Mouse (Mus musculus): ENCODE data around the gene Ptpn1. TPM values are rescaled to one million over a fixed set of nuclear protein-coding genes. Genes with fewer than 3 reads are reported as not detected.
A peak's percentile ranks its signal among the peaks of the same experiment; 100 is the strongest.

Ptpn1 gene
- polyA plus RNA-seq, 1 experiment from 2014 or later = 71.7 TPM

DNA sequence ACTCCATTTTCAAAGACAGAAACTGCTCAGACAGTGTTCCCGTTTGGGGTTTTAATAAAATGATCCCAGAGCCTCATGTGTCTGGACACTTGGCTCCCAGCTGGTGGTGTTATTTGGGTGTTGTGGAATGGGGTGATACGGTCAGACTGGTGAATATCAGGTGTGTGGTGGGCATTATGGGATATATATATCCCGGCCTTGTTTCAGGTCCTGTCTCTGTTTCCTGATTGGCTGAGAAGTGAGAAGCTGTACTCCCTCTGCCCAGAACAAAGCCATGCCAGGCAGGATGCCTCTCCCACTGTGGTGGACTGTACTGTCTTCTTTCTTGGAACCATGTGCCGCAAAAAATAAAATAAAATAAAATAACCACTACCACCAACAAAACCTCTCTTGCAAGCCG is 7.8 kb upstream of the Ptpn1 start:
- no peak overlapping the region for H3K4me3 ChIP-seq (replicated peaks)
- no peaks in the 10 kb centered on the region for H3K36me3 ChIP-seq
- H3K4me1 ChIP-seq = peaks cover 11% of the 10 kb centered on the region
- H3K27me3 ChIP-seq (replicated peaks) = no peaks in the 10 kb centered on the region
- ATAC-seq (ENCODE audit: low FRiP score) = no peak
- no peak overlapping the region for H3K4me2 ChIP-seq
- H3K9ac ChIP-seq (replicated peaks) = no peak overlapping the region
- H3K27ac ChIP-seq (replicated peaks) = no peak overlapping the region
- no peaks in the 10 kb centered on the region for H3K9me3 ChIP-seq (replicated peaks)
- WGBS = 88% methylated on average over 5 of the region's 5 CpGs

DNA sequence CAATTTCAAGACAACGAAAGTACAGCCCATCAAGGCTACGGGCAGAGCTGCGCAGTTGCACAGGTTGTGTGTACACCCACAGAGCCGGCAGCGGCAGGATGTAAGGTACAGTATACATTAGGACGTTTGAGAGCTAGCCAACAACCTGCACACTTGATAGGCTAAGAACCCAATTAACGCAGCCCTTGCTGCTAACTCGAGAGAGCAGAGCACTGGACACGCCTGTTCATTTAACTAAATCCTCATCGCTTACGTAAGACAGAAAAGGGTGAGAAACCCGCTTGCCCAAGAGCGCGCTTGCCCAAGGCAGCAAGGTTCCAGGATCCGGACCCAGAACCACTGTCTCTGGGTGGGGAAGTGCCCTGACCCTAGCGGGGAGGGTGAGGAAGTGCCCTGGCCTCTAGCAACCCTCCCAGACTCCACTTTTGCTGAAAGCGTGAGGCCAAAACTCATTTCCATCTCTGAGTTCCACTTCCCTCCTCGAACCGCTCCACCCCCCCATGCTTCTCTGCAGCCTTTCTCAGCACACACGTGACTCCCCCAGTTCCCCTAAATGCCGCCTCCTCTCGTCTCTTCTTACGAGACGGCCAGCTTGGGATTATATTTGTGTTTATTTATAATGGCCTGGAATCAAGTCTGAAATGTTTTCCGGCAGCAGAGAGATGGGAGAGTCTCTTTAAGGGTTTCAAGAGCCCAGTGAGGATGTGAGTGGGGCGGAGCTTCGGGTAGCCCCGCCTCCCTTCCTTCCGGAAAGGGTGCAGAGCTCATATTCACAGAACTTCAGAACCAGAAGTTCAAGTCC is 6.9 kb upstream of the Ptpn1 start:
- Histone ChIP-seq H3K4me2 (peak overlapping the region; percentile 89), H3K27me3 (replicated peaks) (no peaks in the 10 kb centered on the region), H3K4me3 (replicated peaks) (peak overlapping the region; percentile 44), H3K9ac (replicated peaks) (peak overlapping the region; percentile 53), H3K27ac (replicated peaks) (peak overlapping the region; percentile 68), H3K4me1 (peaks cover 11% of the 10 kb centered on the region), H3K9me3 (replicated peaks) (no peaks in the 10 kb centered on the region), H3K36me3 (no peaks in the 10 kb centered on the region)
- peak; percentile 73 for ATAC-seq (ENCODE audit: low FRiP score)
- WGBS = 2% methylated on average over 29 of the region's 29 CpGs

GRCm38 (mm10) chr2:167925841-167926800 is 5.7 kb upstream of the Ptpn1 start:
- WGBS = 82% methylated on average over 11 of the region's 11 CpGs
- Histone ChIP-seq H3K9me3 (replicated peaks) (no peaks in the 10 kb centered on the region), H3K36me3 (no peaks in the 10 kb centered on the region), H3K27ac (replicated peaks) (no peak overlapping the region), H3K27me3 (replicated peaks) (no peaks in the 10 kb centered on the region), H3K9ac (replicated peaks) (no peak overlapping the region), H3K4me1 (peaks cover 12% of the 10 kb centered on the region), H3K4me3 (replicated peaks) (no peak overlapping the region), H3K4me2 (peak overlapping the region; percentile 89; the same call in 1 of the 2 replicates)
- no peak for ATAC-seq (ENCODE audit: low FRiP score)

DNA sequence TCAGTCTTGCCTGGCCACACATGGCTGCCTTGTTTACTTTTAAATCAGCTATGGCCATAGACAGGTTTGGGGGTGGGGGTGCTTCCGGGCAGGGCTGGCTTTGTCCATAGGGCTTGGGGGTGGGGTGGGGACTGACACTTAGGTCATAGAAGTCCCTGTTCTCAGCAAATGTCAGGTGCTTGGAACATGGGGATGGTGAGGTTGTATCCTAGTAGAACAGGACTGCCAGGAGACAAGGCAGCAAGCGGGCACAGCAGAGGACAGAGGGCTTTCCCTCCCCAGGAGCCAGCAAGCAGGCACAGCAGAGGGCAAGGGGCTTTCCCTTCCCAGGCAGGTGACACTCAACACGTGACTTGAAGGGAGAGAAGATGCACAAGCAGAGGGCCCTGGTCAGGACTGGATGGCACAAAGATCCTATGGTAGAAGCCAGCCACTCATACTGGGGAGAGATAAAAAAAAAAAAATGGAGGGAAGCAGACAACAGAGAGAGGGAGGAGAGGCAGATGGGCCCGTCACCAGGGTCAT is 3.8 kb upstream of the Ptpn1 start:
- Histone ChIP-seq H3K36me3 (no peaks in the 10 kb centered on the region), H3K9ac (replicated peaks) (no peak overlapping the region), H3K4me1 (peaks cover 20% of the 10 kb centered on the region), H3K27ac (replicated peaks) (no peak overlapping the region), H3K4me2 (no peak overlapping the region), H3K27me3 (replicated peaks) (no peaks in the 10 kb centered on the region), H3K9me3 (replicated peaks) (no peaks in the 10 kb centered on the region), H3K4me3 (replicated peaks) (no peak overlapping the region)
- WGBS = 76% methylated on average over 4 of the region's 4 CpGs
- no peak for ATAC-seq (ENCODE audit: low FRiP score)

GRCm38 (mm10) chr2:167928972-167929371 is 2.9 kb upstream of the Ptpn1 start:
- Histone ChIP-seq H3K27ac (replicated peaks) (no peak overlapping the region), H3K4me2 (no peak overlapping the region), H3K36me3 (no peaks in the 10 kb centered on the region), H3K9ac (replicated peaks) (no peak overlapping the region), H3K4me3 (replicated peaks) (no peak overlapping the region), H3K4me1 (peaks cover 29% of the 10 kb centered on the region), H3K27me3 (replicated peaks) (no peaks in the 10 kb centered on the region), H3K9me3 (replicated peaks) (no peaks in the 10 kb centered on the region)
- WGBS = 90% methylated on average over 3 of the region's 3 CpGs
- no peak for ATAC-seq (ENCODE audit: low FRiP score)

- peaks cover 35% of the 10 kb centered on the region for H3K4me1 ChIP-seq
- no peaks in the 10 kb centered on the region for H3K27me3 ChIP-seq (replicated peaks)
- no peaks in the 10 kb centered on the region for H3K36me3 ChIP-seq
- peak overlapping the region; percentile 48; the same call in 1 of the 2 replicates for H3K9ac ChIP-seq (replicated peaks)
- no peak overlapping the region for H3K4me2 ChIP-seq
- ATAC-seq (ENCODE audit: low FRiP score) = no peak
- 97% methylated on average over 3 of the region's 3 CpGs for WGBS
- no peaks in the 10 kb centered on the region for H3K9me3 ChIP-seq (replicated peaks)
- no peak overlapping the region for H3K4me3 ChIP-seq (replicated peaks)
- H3K27ac ChIP-seq (replicated peaks) = no peak overlapping the region
Measured at GRCm38 (mm10) chr2:167930975-167931374, 882 bp upstream of the Ptpn1 start.

- ATAC-seq (ENCODE audit: low FRiP score) = peak; percentile 67
- Histone ChIP-seq H3K27me3 (replicated peaks) (no peaks in the 10 kb centered on the region), H3K4me1 (peaks cover 50% of the 10 kb centered on the region), H3K36me3 (no peaks in the 10 kb centered on the region), H3K4me3 (replicated peaks) (peak overlapping the region; percentile 78), H3K9ac (replicated peaks) (peak overlapping the region; percentile 86), H3K27ac (replicated peaks) (peak overlapping the region; percentile 78), H3K4me2 (peak overlapping the region; percentile 75), H3K9me3 (replicated peaks) (no peaks in the 10 kb centered on the region)
- 1% methylated on average over 18 of the region's 18 CpGs for WGBS
Measured at GRCm38 (mm10) chr2:167932727-167933231, 922 bp downstream of the Ptpn1 start.

DNA sequence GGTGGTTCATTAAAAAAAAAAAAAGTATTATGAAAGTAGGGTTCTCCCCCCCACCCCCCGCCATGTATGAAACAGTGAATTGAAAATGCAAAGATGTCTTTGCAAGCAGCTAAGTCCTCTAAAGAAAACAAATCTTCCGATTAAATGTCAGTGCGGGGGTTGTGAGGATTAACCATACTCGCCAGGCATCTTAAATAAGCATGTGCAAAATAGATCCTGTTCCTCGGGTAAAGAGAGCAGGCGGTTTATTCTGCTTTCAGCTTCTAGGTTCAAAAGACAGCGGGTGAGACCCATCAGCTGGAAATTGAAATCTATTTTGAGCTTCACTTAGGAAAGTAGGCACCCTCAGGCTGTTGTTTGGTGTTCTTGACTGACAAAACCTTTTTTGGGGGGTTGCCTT is 1.5 kb downstream of the Ptpn1 start:
- H3K27ac ChIP-seq (replicated peaks) = no peak overlapping the region
- 48% methylated on average over 7 of the region's 7 CpGs for WGBS
- no peaks in the 10 kb centered on the region for H3K36me3 ChIP-seq
- H3K27me3 ChIP-seq (replicated peaks) = no peaks in the 10 kb centered on the region
- H3K4me1 ChIP-seq = peaks cover 51% of the 10 kb centered on the region
- H3K4me2 ChIP-seq = peak overlapping the region; percentile 75
- peak overlapping the region; percentile 86 for H3K9ac ChIP-seq (replicated peaks)
- H3K9me3 ChIP-seq (replicated peaks) = no peaks in the 10 kb centered on the region
- peak overlapping the region; percentile 78 for H3K4me3 ChIP-seq (replicated peaks)
- no peak for ATAC-seq (ENCODE audit: low FRiP score)

DNA sequence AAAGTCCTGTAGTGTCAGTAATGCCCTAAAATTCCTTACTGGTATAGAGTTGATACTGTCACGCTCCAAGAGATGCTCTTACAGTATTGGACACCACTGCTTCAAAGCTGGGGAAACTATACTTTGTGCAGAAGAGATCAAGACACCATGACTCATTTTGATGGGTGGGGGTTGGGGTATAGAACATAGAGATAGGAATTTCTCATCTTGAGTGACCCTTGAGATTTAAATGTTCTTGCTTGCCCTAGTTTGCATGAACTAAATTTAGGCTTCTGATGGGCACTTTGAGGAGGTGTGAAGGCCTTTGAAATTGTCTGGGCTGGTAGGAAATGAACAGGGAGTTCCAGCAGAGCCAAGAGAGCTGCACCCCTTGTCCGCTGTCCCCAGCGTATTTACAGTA is 4.1 kb downstream of the Ptpn1 start:
- 83% methylated on average over 3 of the region's 3 CpGs for WGBS
- Histone ChIP-seq H3K9ac (replicated peaks) (0 out of 2 replicates have a peak overlapping the region, but pooled peaks have one; percentile 23), H3K4me1 (peaks cover 75% of the 10 kb centered on the region), H3K9me3 (replicated peaks) (no peaks in the 10 kb centered on the region), H3K27ac (replicated peaks) (peak overlapping the region; percentile 33; the same call in 1 of the 2 replicates), H3K36me3 (no peaks in the 10 kb centered on the region), H3K4me3 (replicated peaks) (no peak overlapping the region), H3K27me3 (replicated peaks) (no peaks in the 10 kb centered on the region), H3K4me2 (0 out of 2 replicates have a peak overlapping the region, but pooled peaks have one; percentile 6)
- ATAC-seq (ENCODE audit: low FRiP score) = no peak

GRCm38 (mm10) chr2:167938786-167939185 is 6.9 kb downstream of the Ptpn1 start:
- no peak for ATAC-seq (ENCODE audit: low FRiP score)
- peaks cover 87% of the 10 kb centered on the region for H3K4me1 ChIP-seq
- no peak overlapping the region for H3K27ac ChIP-seq (replicated peaks)
- no peaks in the 10 kb centered on the region for H3K36me3 ChIP-seq
- H3K27me3 ChIP-seq (replicated peaks) = no peaks in the 10 kb centered on the region
- no peak overlapping the region for H3K9ac ChIP-seq (replicated peaks)
- 82% methylated on average over 3 of the region's 3 CpGs for WGBS
- H3K9me3 ChIP-seq (replicated peaks) = no peaks in the 10 kb centered on the region
- no peak overlapping the region for H3K4me3 ChIP-seq (replicated peaks)
- no peak overlapping the region for H3K4me2 ChIP-seq

DNA sequence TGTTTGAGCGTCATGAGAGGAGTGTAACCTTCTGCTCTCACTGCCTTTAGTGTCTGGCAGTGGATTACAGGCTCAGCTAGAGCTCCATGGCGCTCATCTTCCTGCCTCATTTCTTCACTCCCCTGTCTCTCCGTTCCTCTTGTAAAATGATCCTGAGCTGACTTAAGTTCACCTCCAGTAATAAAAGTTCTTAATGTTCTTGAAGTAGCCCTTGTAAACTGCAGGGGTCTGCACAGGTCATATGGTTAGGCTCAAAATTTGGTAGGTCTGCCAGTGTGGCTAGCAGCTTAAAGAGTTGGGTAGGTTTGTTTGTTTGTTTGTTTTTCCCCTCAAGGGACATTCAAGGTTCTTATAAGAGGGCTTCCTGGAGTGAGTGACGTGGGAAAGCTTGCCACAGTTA is 7.3 kb downstream of the Ptpn1 start:
- no peak overlapping the region for H3K27ac ChIP-seq (replicated peaks)
- H3K4me2 ChIP-seq = no peak overlapping the region
- H3K4me1 ChIP-seq = peaks cover 86% of the 10 kb centered on the region
- no peaks in the 10 kb centered on the region for H3K27me3 ChIP-seq (replicated peaks)
- H3K9me3 ChIP-seq (replicated peaks) = no peaks in the 10 kb centered on the region
- H3K36me3 ChIP-seq = no peaks in the 10 kb centered on the region
- no peak for ATAC-seq (ENCODE audit: low FRiP score)
- no peak overlapping the region for H3K9ac ChIP-seq (replicated peaks)
- no peak overlapping the region for H3K4me3 ChIP-seq (replicated peaks)
- WGBS = 55% methylated on average over 4 of the region's 4 CpGs

Measured in neural tube, embryonic 15.5 days (tissue).